Mouse (Mus musculus): Measurements from ENCODE around the gene P4hb. TPM values are rescaled to one million over a fixed set of nuclear protein-coding genes. Genes with fewer than 3 reads are reported as not detected.
"Not testable (repeated sequence)": the region's sequence is repeated elsewhere in the genome, so short reads cannot be mapped to it uniquely, and the experiment has no call there.

Gene P4hb
- polyA plus RNA-seq, 1 experiment, result 519 TPM

DNA sequence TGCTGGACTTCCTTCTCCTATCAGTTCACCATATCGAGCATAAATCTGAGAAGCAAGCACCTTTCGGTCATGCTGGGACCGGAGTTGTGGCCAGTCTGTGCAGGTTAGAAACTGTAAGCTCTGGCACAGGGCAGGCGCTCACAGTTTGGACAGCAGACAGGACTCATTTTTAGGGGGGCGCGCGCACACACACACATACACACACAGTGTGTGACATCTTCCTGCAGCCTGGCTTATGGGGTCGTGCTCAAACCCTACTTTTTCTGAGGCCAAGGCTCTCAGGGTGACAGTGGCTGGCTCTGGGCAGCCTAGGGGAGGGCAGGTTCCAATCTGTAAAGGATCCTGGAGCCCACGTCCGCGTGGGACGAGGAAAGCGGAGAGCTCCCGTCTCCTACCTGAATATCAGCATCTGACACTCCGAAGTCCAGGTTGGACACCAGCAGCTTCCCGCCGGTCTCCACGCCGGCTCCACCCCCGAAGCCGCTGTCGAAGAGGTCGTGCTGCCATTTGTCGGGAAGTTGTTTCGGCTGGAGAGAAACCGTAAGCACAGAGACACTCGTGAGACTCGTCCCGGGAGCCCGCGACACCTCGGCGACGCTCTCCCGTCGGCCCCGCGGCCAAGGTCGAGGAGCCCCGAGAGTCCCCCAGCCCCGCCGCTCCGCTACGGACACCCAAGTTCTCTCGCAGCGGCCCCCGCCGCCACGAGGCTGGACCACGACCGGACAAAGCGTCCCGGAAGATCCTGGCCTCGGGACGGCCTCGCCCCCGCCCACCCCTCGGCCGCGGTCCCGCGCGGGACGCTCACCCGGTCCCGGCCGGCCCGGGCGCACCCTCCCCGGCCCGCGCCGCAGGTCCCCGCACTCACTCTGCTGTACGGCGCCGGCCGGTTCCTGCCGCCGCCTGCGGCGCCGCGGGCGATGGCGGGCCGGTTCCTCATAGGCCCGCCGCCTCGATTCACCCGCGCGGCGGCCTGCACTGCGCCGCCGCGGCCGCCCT lies 24.5 kb upstream of the P4hb start:
- Histone ChIP-seq H3ac (ENCODE audit: control insufficient read depth, insufficient read length, low read depth) (peak overlapping the region; percentile 96), H3K36me3 (ENCODE audit: control insufficient read depth, insufficient read depth) (peaks cover 77% of the 10 kb centered on the region), H3K79me2 (ENCODE audit: control insufficient read depth, insufficient read depth) (peaks cover 85% of the 10 kb centered on the region), H3K27me3 (ENCODE audit: control insufficient read depth, insufficient read depth, insufficient read length) (no peaks in the 10 kb centered on the region), H3K4me3 (ENCODE audit: insufficient read depth, poor library complexity, severe bottlenecking) (peak overlapping the region; percentile 92), H3K79me3 (ENCODE audit: low read depth) (peaks cover 59% of the 10 kb centered on the region)
- TF ChIP-seq CTCF (IDR thresholded peaks at IDR 0.05; ENCODE audit: control insufficient read depth, insufficient read depth, insufficient read length) (no peak), USF1 (IDR thresholded peaks at IDR 0.05; ENCODE audit: low read depth) (no peak), MYOD1 (IDR thresholded peaks at IDR 0.05; ENCODE audit: control insufficient read depth, insufficient read length, low read depth) (no peak), CEBPB (IDR thresholded peaks at IDR 0.05; ENCODE audit: low read depth) (no peak), MYOG (IDR thresholded peaks at IDR 0.05; ENCODE audit: control insufficient read depth, extremely low read depth, insufficient read length) (no peak), FOSL1 (IDR thresholded peaks at IDR 0.05; ENCODE audit: insufficient read depth, low read length, poor library complexity, severe bottlenecking) (no peak), MAX (IDR thresholded peaks at IDR 0.05) (no peak)

DNA sequence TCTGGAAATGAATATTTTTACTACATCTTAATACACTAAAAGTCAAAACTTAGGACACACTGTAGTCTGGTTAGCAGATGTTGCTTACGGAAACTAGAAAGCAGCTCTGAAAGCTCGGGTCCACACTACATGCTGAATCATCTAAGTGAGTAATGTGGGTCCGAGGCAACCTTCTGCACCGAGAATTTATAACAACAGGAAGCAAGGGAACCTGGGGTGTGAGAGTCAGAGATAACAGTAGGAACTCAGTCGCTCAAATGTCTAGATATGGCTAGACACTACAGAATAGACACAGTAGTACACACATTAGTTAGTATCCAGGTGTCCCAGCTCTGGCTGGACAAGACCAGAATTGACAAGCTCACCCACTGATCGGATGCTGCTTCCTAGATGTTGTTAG lies 15.5 kb upstream of the P4hb start:
- Histone ChIP-seq H3K4me3 (ENCODE audit: insufficient read depth, poor library complexity, severe bottlenecking) (no peak overlapping the region), H3K79me3 (ENCODE audit: low read depth) (peaks cover 31% of the 10 kb centered on the region), H3K36me3 (ENCODE audit: control insufficient read depth, insufficient read depth) (peaks cover 98% of the 10 kb centered on the region), H3K79me2 (ENCODE audit: control insufficient read depth, insufficient read depth) (peaks cover 52% of the 10 kb centered on the region), H3ac (ENCODE audit: control insufficient read depth, insufficient read length, low read depth) (no peak overlapping the region), H3K27me3 (ENCODE audit: control insufficient read depth, insufficient read depth, insufficient read length) (no peaks in the 10 kb centered on the region)
- no peak for TF ChIP-seq MAX (IDR thresholded peaks at IDR 0.05)
- TF ChIP-seq CTCF (IDR thresholded peaks at IDR 0.05; ENCODE audit: control insufficient read depth, insufficient read depth, insufficient read length), result no peak
- TF ChIP-seq MYOD1 (IDR thresholded peaks at IDR 0.05; ENCODE audit: control insufficient read depth, insufficient read length, low read depth), result no peak
- TF ChIP-seq FOSL1 (IDR thresholded peaks at IDR 0.05; ENCODE audit: insufficient read depth, low read length, poor library complexity, severe bottlenecking), result no peak
- TF ChIP-seq CEBPB (IDR thresholded peaks at IDR 0.05; ENCODE audit: low read depth), result no peak
- TF ChIP-seq MYOG (IDR thresholded peaks at IDR 0.05; ENCODE audit: control insufficient read depth, extremely low read depth, insufficient read length), result no peak
- TF ChIP-seq USF1 (IDR thresholded peaks at IDR 0.05; ENCODE audit: low read depth), result no peak

GRCm38 (mm10) chr11:120583937-120584336 lies 10.9 kb upstream of the P4hb start:
- H3K36me3 ChIP-seq (ENCODE audit: control insufficient read depth, insufficient read depth), result peaks cover 73% of the 10 kb centered on the region
- no peak for TF ChIP-seq MYOD1 (IDR thresholded peaks at IDR 0.05; ENCODE audit: control insufficient read depth, insufficient read length, low read depth)
- TF ChIP-seq USF1 (IDR thresholded peaks at IDR 0.05; ENCODE audit: low read depth), result no peak
- no peak for TF ChIP-seq MAX (IDR thresholded peaks at IDR 0.05)
- no peak for TF ChIP-seq CTCF (IDR thresholded peaks at IDR 0.05; ENCODE audit: control insufficient read depth, insufficient read depth, insufficient read length)
- TF ChIP-seq MYOG (IDR thresholded peaks at IDR 0.05; ENCODE audit: control insufficient read depth, extremely low read depth, insufficient read length), result no peak
- TF ChIP-seq CEBPB (IDR thresholded peaks at IDR 0.05; ENCODE audit: low read depth), result no peak
- TF ChIP-seq FOSL1 (IDR thresholded peaks at IDR 0.05; ENCODE audit: insufficient read depth, low read length, poor library complexity, severe bottlenecking), result no peak

GRCm38 (mm10) chr11:120582982-120583293 lies 9.9 kb upstream of the P4hb start:
- H3K27me3 ChIP-seq (ENCODE audit: control insufficient read depth, insufficient read depth, insufficient read length); H3ac ChIP-seq (ENCODE audit: control insufficient read depth, insufficient read length, low read depth); H3K4me3 ChIP-seq (ENCODE audit: insufficient read depth, poor library complexity, severe bottlenecking): not testable (repeated sequence)
- Histone ChIP-seq H3K79me3 (ENCODE audit: low read depth) (peaks cover 24% of the 10 kb centered on the region), H3K79me2 (ENCODE audit: control insufficient read depth, insufficient read depth) (peaks cover 40% of the 10 kb centered on the region), H3K36me3 (ENCODE audit: control insufficient read depth, insufficient read depth) (peaks cover 73% of the 10 kb centered on the region)

More at GRCm38 (mm10) chr11:120583937-120584336, 10.9 kb upstream of the P4hb start:
- H3ac ChIP-seq (ENCODE audit: control insufficient read depth, insufficient read length, low read depth), result no peak overlapping the region
- peaks cover 38% of the 10 kb centered on the region for H3K79me2 ChIP-seq (ENCODE audit: control insufficient read depth, insufficient read depth)
- H3K79me3 ChIP-seq (ENCODE audit: low read depth), result peaks cover 22% of the 10 kb centered on the region
- no peak overlapping the region for H3K4me3 ChIP-seq (ENCODE audit: insufficient read depth, poor library complexity, severe bottlenecking)
- H3K27me3 ChIP-seq (ENCODE audit: control insufficient read depth, insufficient read depth, insufficient read length), result no peaks in the 10 kb centered on the region

GRCm38 (mm10) chr11:120582268-120582981 lies 9.4 kb upstream of the P4hb start:
- Histone ChIP-seq H3K79me2 (ENCODE audit: control insufficient read depth, insufficient read depth) (peaks cover 45% of the 10 kb centered on the region), H3ac (ENCODE audit: control insufficient read depth, insufficient read length, low read depth) (no peak overlapping the region), H3K79me3 (ENCODE audit: low read depth) (peaks cover 24% of the 10 kb centered on the region), H3K36me3 (ENCODE audit: control insufficient read depth, insufficient read depth) (peaks cover 73% of the 10 kb centered on the region), H3K27me3 (ENCODE audit: control insufficient read depth, insufficient read depth, insufficient read length) (no peaks in the 10 kb centered on the region), H3K4me3 (ENCODE audit: insufficient read depth, poor library complexity, severe bottlenecking) (no peak overlapping the region)
- no peak for TF ChIP-seq CEBPB (IDR thresholded peaks at IDR 0.05; ENCODE audit: low read depth)
- TF ChIP-seq USF1 (IDR thresholded peaks at IDR 0.05; ENCODE audit: low read depth), result no peak
- no peak for TF ChIP-seq MYOD1 (IDR thresholded peaks at IDR 0.05; ENCODE audit: control insufficient read depth, insufficient read length, low read depth)
- no peak for TF ChIP-seq CTCF (IDR thresholded peaks at IDR 0.05; ENCODE audit: control insufficient read depth, insufficient read depth, insufficient read length)

Measured in C2C12 (cell line).